Mouse (Mus musculus) limb, embryonic 11.5 days (tissue): ENCODE measurements around the gene Susd6. TPM values are rescaled to one million over a fixed set of nuclear protein-coding genes. Genes with fewer than 3 reads are reported as not detected.
"Not testable (repeated sequence)": the region's sequence is repeated elsewhere in the genome, so short reads cannot be mapped to it uniquely, and the experiment has no call there.

Experiments used
- ATAC-seq: fragments of 200-750 bp; cut with Nextera tagmentation; 2 replicates; pipeline ENCODE4 v1.8.0; 2017; ENCODE audit warnings: low read depth; ENCODE audit not compliant: insufficient number of reproducible peaks, low FRiP score, low TSS enrichment
- DNase-seq: peaks from one replicate; pipeline ENCODE4 v3.0.0-alpha.2; 2015; ENCODE audit warnings: low spot score
- H3K27ac ChIP-seq: fragments of 300-500 bp; sonication (generic); replicated peaks from 2 replicates; pipeline ENCODE4 v1.5.1; 2014; ENCODE audit warnings: low read depth, mild to moderate bottlenecking, low read length
- H3K27me3 ChIP-seq: fragments of 300-500 bp; sonication (generic); 2 replicates; pipeline ENCODE4 v1.6.1; 2014; ENCODE audit warnings: mild to moderate bottlenecking, low read length, mixed read lengths; ENCODE audit not compliant: control insufficient read depth, insufficient read depth
- H3K36me3 ChIP-seq: fragments of 300-500 bp; sonication (generic); 2 replicates; pipeline ENCODE4 v1.6.1; 2014; ENCODE audit warnings: mild to moderate bottlenecking, low read length, moderate library complexity, mixed read lengths; ENCODE audit not compliant: control insufficient read depth, insufficient read depth
- H3K4me1 ChIP-seq: fragments of 300-500 bp; sonication (generic); 2 replicates; pipeline ENCODE4 v1.6.1; 2014; ENCODE audit warnings: low read length, mixed read lengths; ENCODE audit not compliant: control insufficient read depth, insufficient read depth
- H3K4me2 ChIP-seq: fragments of 300-500 bp; sonication (generic); 2 replicates; pipeline ENCODE4 v1.6.1; 2014; ENCODE audit warnings: low read depth, mild to moderate bottlenecking, moderate library complexity; ENCODE audit not compliant: severe bottlenecking
- H3K4me3 ChIP-seq: fragments of 300-500 bp; sonication (generic); 2 replicates; pipeline ENCODE4 v1.5.1; 2014; ENCODE audit warnings: low read depth, low read length
- H3K9ac ChIP-seq: fragments of 300-500 bp; sonication (generic); 2 replicates; pipeline ENCODE4 v1.6.1; 2014; ENCODE audit warnings: mild to moderate bottlenecking, low read length
- H3K9me3 ChIP-seq: fragments of 300-500 bp; sonication (generic); 2 replicates; pipeline ENCODE4 v1.6.1; 2016; ENCODE audit warnings: low read length; ENCODE audit not compliant: control insufficient read depth
- WGBS: fragments of 180-500 bp; shearing (Covaris S2); extraction: QIAGEN DNeasy Blood & Tissue Kit; methylation state at CpG from one replicate; pipeline ENCODE4 v1.1.7; 2014; 5-methylcytosine and 5-hydroxymethylcytosine counted together
- polyA plus RNA-seq: library from polyadenylated mRNA; unstranded; fragments of >200 nt; fragmentation: Nextera tagmentation; extraction: Ambion mirVana; gene quantifications from 2 replicates; pipeline ENCODE4 v1.2.1, GENCODE M21; 2014

The Susd6 gene
- polyA plus RNA-seq, 1 experiment from 2014 or later, result 14.3 TPM

- DNase-seq, result no peak
- 90% methylated on average over 2 of the region's 2 CpGs for WGBS
- Histone ChIP-seq H3K27ac (no peak overlapping the region), H3K9me3 (no peaks in the 10 kb centered on the region), H3K4me3 (no peak overlapping the region), H3K4me1 (no peaks in the 10 kb centered on the region), H3K9ac (no peak overlapping the region), H3K27me3 (no peaks in the 10 kb centered on the region), H3K4me2 (no peak overlapping the region), H3K36me3 (no peaks in the 10 kb centered on the region)
- ATAC-seq, result no peak
Observed at GRCm38 (mm10) chr12:80813456-80813855, 23.1 kb downstream of the Susd6 start.

GRCm38 (mm10) chr12:80813872-80814271 is 23.6 kb downstream of the Susd6 start:
- 96% methylated on average over 4 of the region's 4 CpGs for WGBS
- Histone ChIP-seq H3K4me3 (no peak overlapping the region), H3K4me1 (no peaks in the 10 kb centered on the region), H3K36me3 (no peaks in the 10 kb centered on the region), H3K9me3 (no peaks in the 10 kb centered on the region), H3K27ac (no peak overlapping the region), H3K27me3 (no peaks in the 10 kb centered on the region), H3K4me2 (no peak overlapping the region), H3K9ac (no peak overlapping the region)
- DNase-seq, result no peak
- no peak for ATAC-seq

GRCm38 (mm10) chr12:80814529-80814928 is 24.2 kb downstream of the Susd6 start:
- WGBS, result 84% methylated on average over 3 of the region's 3 CpGs
- DNase-seq (no peak), ATAC-seq (no peak)
- H3K4me1 ChIP-seq, result no peaks in the 10 kb centered on the region
- H3K9ac ChIP-seq, result no peak overlapping the region
- H3K36me3 ChIP-seq, result no peaks in the 10 kb centered on the region
- H3K4me3 ChIP-seq, result no peak overlapping the region
- no peaks in the 10 kb centered on the region for H3K9me3 ChIP-seq
- no peak overlapping the region for H3K4me2 ChIP-seq
- H3K27me3 ChIP-seq, result no peaks in the 10 kb centered on the region
- H3K27ac ChIP-seq, result no peak overlapping the region

GRCm38 (mm10) chr12:80815298-80815697 is 25.0 kb downstream of the Susd6 start:
- H3K36me3 ChIP-seq, result no peaks in the 10 kb centered on the region
- H3K4me2 ChIP-seq, result no peak overlapping the region
- H3K27ac ChIP-seq, result no peak overlapping the region
- DNase-seq (no peak), ATAC-seq (no peak)
- no peaks in the 10 kb centered on the region for H3K4me1 ChIP-seq
- H3K4me3 ChIP-seq, result no peak overlapping the region
- H3K27me3 ChIP-seq, result no peaks in the 10 kb centered on the region
- WGBS, result 26% methylated on average over 1 of the region's 1 CpGs
- no peak overlapping the region for H3K9ac ChIP-seq
- H3K9me3 ChIP-seq, result no peaks in the 10 kb centered on the region

GRCm38 (mm10) chr12:80815893-80816292 is 25.6 kb downstream of the Susd6 start:
- H3K4me2 ChIP-seq, result no peak overlapping the region
- no peak overlapping the region for H3K4me3 ChIP-seq
- no peak overlapping the region for H3K27ac ChIP-seq
- no peaks in the 10 kb centered on the region for H3K27me3 ChIP-seq
- H3K9ac ChIP-seq, result no peak overlapping the region
- H3K9me3 ChIP-seq, result no peaks in the 10 kb centered on the region
- DNase-seq (no peak), ATAC-seq (no peak)
- 79% methylated on average over 3 of the region's 3 CpGs for WGBS
- no peaks in the 10 kb centered on the region for H3K4me1 ChIP-seq
- no peaks in the 10 kb centered on the region for H3K36me3 ChIP-seq

GRCm38 (mm10) chr12:80816380-80817086 is 26.2 kb downstream of the Susd6 start:
- DNase-seq (no peak), ATAC-seq (no peak)
- Histone ChIP-seq H3K27ac (no peak overlapping the region), H3K4me1 (no peaks in the 10 kb centered on the region), H3K4me2 (no peak overlapping the region), H3K27me3 (no peaks in the 10 kb centered on the region), H3K9ac (no peak overlapping the region), H3K4me3 (no peak overlapping the region), H3K36me3 (no peaks in the 10 kb centered on the region), H3K9me3 (no peaks in the 10 kb centered on the region)
- WGBS, result 84% methylated on average over 1 of the region's 1 CpGs

- no peak overlapping the region for H3K9ac ChIP-seq
- no peak for DNase-seq
- ATAC-seq, result no peak
- no peak overlapping the region for H3K4me2 ChIP-seq
- H3K4me1 ChIP-seq, result no peaks in the 10 kb centered on the region
- no peaks in the 10 kb centered on the region for H3K9me3 ChIP-seq
- no peaks in the 10 kb centered on the region for H3K27me3 ChIP-seq
- H3K27ac ChIP-seq, result no peak overlapping the region
- H3K4me3 ChIP-seq, result no peak overlapping the region
- H3K36me3 ChIP-seq, result no peaks in the 10 kb centered on the region
Observed at GRCm38 (mm10) chr12:80817697-80818235, 27.5 kb downstream of the Susd6 start.

- H3K4me1 ChIP-seq, result not testable (repeated sequence)
- WGBS, result 51% methylated on average over 2 of the region's 2 CpGs
Observed at GRCm38 (mm10) chr12:80819020-80819419, 28.7 kb downstream of the Susd6 start.

More at GRCm38 (mm10) chr12:80819020-80819419, 28.7 kb downstream of the Susd6 start:
- H3K27me3 ChIP-seq, H3K4me3 ChIP-seq, H3K27ac ChIP-seq, H3K36me3 ChIP-seq, H3K9ac ChIP-seq, H3K9me3 ChIP-seq, ATAC-seq, H3K4me2 ChIP-seq, DNase-seq: not testable (repeated sequence)
